Mouse (Mus musculus): ENCODE measurements at regions not wholly inside any gene's neighbourhood (a gene's known extent, or its start where the extent isn't known, plus 50 kb on each side); places are given as distances from the start of the nearest gene placed in this dataset.

GRCm38 (mm10) chr10:125607787-125608617 is 218.7 kb upstream of the Slc16a7 start:
- Histone ChIP-seq H3K27ac (replicated peaks) (no peak overlapping the region), H3K9ac (no peak overlapping the region), H3K4me1 (replicated peaks) (no peaks in the 10 kb centered on the region), H3K4me2 (no peak overlapping the region), H3K36me3 (replicated peaks) (no peaks in the 10 kb centered on the region), H3K9me3 (replicated peaks) (no peaks in the 10 kb centered on the region), H3K4me3 (replicated peaks) (no peak overlapping the region), H3K27me3 (no peaks in the 10 kb centered on the region)
- WGBS (ENCODE audit: insufficient replicate concordance), result 58% methylated on average over 10 of the region's 10 CpGs
- ATAC-seq (ENCODE audit: insufficient read depth), result no peak

GRCm38 (mm10) chr10:125610353-125610752 is 221.1 kb upstream of the Slc16a7 start:
- ATAC-seq (ENCODE audit: insufficient read depth), result no peak
- Histone ChIP-seq H3K9me3 (replicated peaks) (no peaks in the 10 kb centered on the region), H3K4me3 (replicated peaks) (no peak overlapping the region), H3K4me1 (replicated peaks) (no peaks in the 10 kb centered on the region), H3K9ac (no peak overlapping the region), H3K27me3 (no peaks in the 10 kb centered on the region), H3K4me2 (no peak overlapping the region), H3K27ac (replicated peaks) (no peak overlapping the region), H3K36me3 (replicated peaks) (no peaks in the 10 kb centered on the region)
- WGBS (ENCODE audit: insufficient replicate concordance), result 58% methylated on average over 5 of the region's 5 CpGs

DNA sequence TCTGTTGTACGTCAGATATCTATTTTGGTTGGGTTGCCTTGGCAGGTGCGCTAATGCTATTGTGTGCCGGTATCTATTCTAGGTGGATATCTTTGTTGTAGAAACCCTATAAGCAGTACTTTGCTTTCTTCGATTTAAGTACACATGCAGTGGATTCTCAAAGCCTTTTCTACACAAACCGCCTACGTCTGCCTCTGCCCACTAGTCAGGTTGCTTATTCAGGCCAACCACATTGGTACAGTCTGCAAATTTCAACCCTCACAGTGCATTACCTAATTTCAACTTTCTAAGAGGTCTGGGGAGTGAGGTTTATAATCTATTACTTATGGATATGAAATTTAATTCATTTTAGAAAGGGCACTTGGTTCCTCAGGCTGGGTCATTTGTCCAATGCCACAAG is 223.5 kb upstream of the Slc16a7 start:
- H3K9me3 ChIP-seq (replicated peaks), result no peaks in the 10 kb centered on the region
- ATAC-seq (ENCODE audit: insufficient read depth), result no peak
- 72% methylated on average over 6 of the region's 6 CpGs for WGBS (ENCODE audit: insufficient replicate concordance)
- no peak overlapping the region for H3K4me2 ChIP-seq
- H3K9ac ChIP-seq, result no peak overlapping the region
- H3K36me3 ChIP-seq (replicated peaks), result no peaks in the 10 kb centered on the region
- no peak overlapping the region for H3K4me3 ChIP-seq (replicated peaks)
- no peaks in the 10 kb centered on the region for H3K4me1 ChIP-seq (replicated peaks)
- no peaks in the 10 kb centered on the region for H3K27me3 ChIP-seq
- no peak overlapping the region for H3K27ac ChIP-seq (replicated peaks)

DNA sequence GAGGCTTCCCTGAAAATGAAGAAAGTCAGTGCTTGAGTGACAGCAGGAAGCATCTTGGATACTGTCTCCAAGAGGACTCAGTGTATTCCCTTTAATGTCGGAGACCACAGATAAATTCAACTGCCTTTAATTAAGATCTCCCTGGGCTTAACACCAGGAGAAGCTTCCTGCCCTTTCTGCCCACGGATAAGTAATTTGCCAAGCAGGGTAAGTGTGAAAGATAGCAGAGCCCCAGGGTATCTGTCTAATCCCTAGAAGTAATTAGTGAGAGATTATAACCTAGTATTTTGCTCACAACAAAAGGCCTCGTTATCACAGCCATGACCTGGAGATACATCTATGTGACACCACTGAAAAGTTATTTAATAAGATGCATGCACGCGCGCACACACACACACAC is 232.1 kb upstream of the Slc16a7 start:
- Histone ChIP-seq H3K4me3 (replicated peaks) (no peak overlapping the region), H3K4me1 (replicated peaks) (no peaks in the 10 kb centered on the region), H3K27ac (replicated peaks) (no peak overlapping the region), H3K4me2 (no peak overlapping the region), H3K27me3 (no peaks in the 10 kb centered on the region), H3K36me3 (replicated peaks) (no peaks in the 10 kb centered on the region), H3K9ac (no peak overlapping the region), H3K9me3 (replicated peaks) (no peaks in the 10 kb centered on the region)
- no peak for ATAC-seq (ENCODE audit: insufficient read depth)
- 58% methylated on average over 6 of the region's 6 CpGs for WGBS (ENCODE audit: insufficient replicate concordance)

DNA sequence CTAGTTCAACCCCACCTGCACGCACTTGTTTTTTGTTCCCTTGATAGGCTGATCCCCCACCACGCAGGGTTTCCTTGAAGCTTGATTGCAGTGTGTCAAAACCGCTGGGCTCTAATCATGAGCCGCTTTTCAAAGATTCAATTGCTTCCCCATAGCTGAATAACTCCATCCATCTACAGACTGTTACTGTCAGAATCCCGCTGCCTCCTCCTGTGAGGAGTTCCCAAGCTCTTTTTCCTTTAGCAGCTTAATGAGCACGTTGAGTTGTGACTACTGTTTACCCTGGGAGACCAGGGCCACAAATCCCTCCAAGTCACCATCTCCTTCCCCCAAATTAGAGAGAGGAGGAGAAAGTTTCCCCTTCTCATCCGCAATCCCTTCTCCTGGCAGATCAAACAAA is 234.6 kb upstream of the Slc16a7 start:
- Histone ChIP-seq H3K36me3 (replicated peaks) (no peaks in the 10 kb centered on the region), H3K27me3 (no peaks in the 10 kb centered on the region), H3K9me3 (replicated peaks) (no peaks in the 10 kb centered on the region), H3K4me1 (replicated peaks) (no peaks in the 10 kb centered on the region), H3K4me3 (replicated peaks) (no peak overlapping the region), H3K9ac (no peak overlapping the region), H3K27ac (replicated peaks) (no peak overlapping the region), H3K4me2 (no peak overlapping the region)
- 38% methylated on average over 7 of the region's 7 CpGs for WGBS (ENCODE audit: insufficient replicate concordance)
- no peak for ATAC-seq (ENCODE audit: insufficient read depth)

DNA sequence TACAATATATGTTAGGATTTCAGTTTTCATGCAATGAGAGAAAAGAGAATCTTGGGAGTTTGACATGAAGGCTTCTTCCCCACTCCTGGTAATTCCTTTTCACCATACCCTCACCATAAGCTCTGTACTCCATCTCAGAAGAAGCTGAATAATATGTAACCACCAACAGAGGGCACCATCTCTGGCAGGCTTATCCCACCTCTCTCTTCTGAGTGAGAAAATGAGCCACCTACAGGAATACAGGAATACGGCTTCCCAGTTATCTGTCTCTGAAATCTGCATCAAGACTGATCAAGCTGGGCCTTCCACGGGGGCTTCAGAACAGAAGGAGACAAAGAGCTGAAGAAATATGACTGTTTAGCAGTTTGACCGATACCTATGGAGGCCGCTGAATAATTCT is 278.6 kb upstream of the Slc16a7 start:
- Histone ChIP-seq H3K4me1 (replicated peaks) (no peaks in the 10 kb centered on the region), H3K27ac (replicated peaks) (no peak overlapping the region), H3K36me3 (replicated peaks) (no peaks in the 10 kb centered on the region), H3K27me3 (no peaks in the 10 kb centered on the region), H3K9me3 (replicated peaks) (no peaks in the 10 kb centered on the region), H3K4me3 (replicated peaks) (no peak overlapping the region), H3K4me2 (no peak overlapping the region), H3K9ac (no peak overlapping the region)
- ATAC-seq (ENCODE audit: insufficient read depth), result no peak
- WGBS (ENCODE audit: insufficient replicate concordance), result 59% methylated on average over 4 of the region's 4 CpGs

GRCm38 (mm10) chr10:125673637-125674036 is 284.4 kb upstream of the Slc16a7 start:
- Histone ChIP-seq H3K4me3 (replicated peaks) (no peak overlapping the region), H3K4me1 (replicated peaks) (no peaks in the 10 kb centered on the region), H3K9me3 (replicated peaks) (no peaks in the 10 kb centered on the region), H3K27ac (replicated peaks) (no peak overlapping the region), H3K27me3 (no peaks in the 10 kb centered on the region), H3K4me2 (no peak overlapping the region), H3K36me3 (replicated peaks) (no peaks in the 10 kb centered on the region), H3K9ac (no peak overlapping the region)
- ATAC-seq (ENCODE audit: insufficient read depth), result no peak
- WGBS (ENCODE audit: insufficient replicate concordance), result 66% methylated on average over 11 of the region's 11 CpGs

- Histone ChIP-seq H3K27ac (replicated peaks) (no peak overlapping the region), H3K4me3 (replicated peaks) (no peak overlapping the region), H3K27me3 (no peaks in the 10 kb centered on the region), H3K36me3 (replicated peaks) (no peaks in the 10 kb centered on the region), H3K4me2 (no peak overlapping the region), H3K9ac (no peak overlapping the region), H3K4me1 (replicated peaks) (no peaks in the 10 kb centered on the region), H3K9me3 (replicated peaks) (no peaks in the 10 kb centered on the region)
- no peak for ATAC-seq (ENCODE audit: insufficient read depth)
- WGBS (ENCODE audit: insufficient replicate concordance), result 57% methylated on average over 7 of the region's 7 CpGs
These were observed 286.3 kb upstream of the Lrig3 start for GRCm38 (mm10) chr10:125679644-125680043.

DNA sequence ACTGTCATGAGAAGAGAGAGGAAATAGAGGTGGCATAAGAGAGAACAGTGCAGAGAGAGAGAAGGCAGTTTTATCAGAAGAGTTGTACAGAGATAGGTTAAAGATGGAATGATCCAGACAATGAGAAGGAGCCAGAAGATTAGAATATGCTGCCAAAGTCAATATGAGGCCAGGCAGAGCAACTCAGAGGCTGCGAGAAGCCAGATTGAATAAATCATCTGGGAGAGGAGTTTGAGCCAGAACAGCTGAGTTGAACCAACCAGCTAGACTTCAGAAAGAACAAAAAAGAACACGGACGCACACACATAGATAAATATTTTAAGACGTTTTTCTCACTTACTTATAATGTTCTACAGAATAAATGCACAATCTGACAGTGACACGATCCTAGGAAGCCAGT is 280.8 kb upstream of the Lrig3 start:
- Histone ChIP-seq H3K27me3 (no peaks in the 10 kb centered on the region), H3K4me3 (replicated peaks) (no peak overlapping the region), H3K27ac (replicated peaks) (no peak overlapping the region), H3K9ac (no peak overlapping the region), H3K4me2 (no peak overlapping the region), H3K36me3 (replicated peaks) (no peaks in the 10 kb centered on the region), H3K4me1 (replicated peaks) (no peaks in the 10 kb centered on the region), H3K9me3 (replicated peaks) (no peaks in the 10 kb centered on the region)
- 60% methylated on average over 5 of the region's 5 CpGs for WGBS (ENCODE audit: insufficient replicate concordance)
- ATAC-seq (ENCODE audit: insufficient read depth), result no peak

DNA sequence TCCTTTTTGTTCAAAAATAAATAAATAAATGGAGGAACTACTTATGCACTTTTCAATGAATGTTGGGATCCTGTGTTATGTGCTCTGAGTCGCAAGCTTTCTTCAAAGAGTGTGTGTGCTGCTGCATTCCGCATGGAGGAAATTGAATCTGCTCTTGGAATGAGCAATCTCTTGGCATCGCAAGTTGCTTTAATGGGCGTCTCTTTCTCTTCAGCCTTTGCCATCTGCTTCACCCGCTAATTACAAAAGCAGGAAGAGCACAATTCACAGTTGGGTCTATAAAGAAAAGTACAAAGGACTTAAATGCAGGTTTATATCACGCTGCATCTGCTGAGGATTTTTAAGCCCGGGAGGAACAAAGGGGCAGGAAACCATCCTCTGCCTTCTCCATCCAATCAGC is 272.5 kb upstream of the Lrig3 start:
- H3K27ac ChIP-seq (replicated peaks), result no peak overlapping the region
- WGBS (ENCODE audit: insufficient replicate concordance), result 58% methylated on average over 7 of the region's 7 CpGs
- no peaks in the 10 kb centered on the region for H3K27me3 ChIP-seq
- no peak for ATAC-seq (ENCODE audit: insufficient read depth)
- no peak overlapping the region for H3K4me3 ChIP-seq (replicated peaks)
- no peaks in the 10 kb centered on the region for H3K4me1 ChIP-seq (replicated peaks)
- H3K4me2 ChIP-seq, result no peak overlapping the region
- no peaks in the 10 kb centered on the region for H3K36me3 ChIP-seq (replicated peaks)
- H3K9ac ChIP-seq, result no peak overlapping the region
- H3K9me3 ChIP-seq (replicated peaks), result no peaks in the 10 kb centered on the region

- Histone ChIP-seq H3K27me3 (no peaks in the 10 kb centered on the region), H3K27ac (replicated peaks) (no peak overlapping the region), H3K9ac (no peak overlapping the region), H3K4me2 (no peak overlapping the region), H3K4me1 (replicated peaks) (no peaks in the 10 kb centered on the region), H3K36me3 (replicated peaks) (no peaks in the 10 kb centered on the region), H3K4me3 (replicated peaks) (no peak overlapping the region), H3K9me3 (replicated peaks) (no peaks in the 10 kb centered on the region)
- ATAC-seq (ENCODE audit: insufficient read depth), result no peak
- 81% methylated on average over 5 of the region's 5 CpGs for WGBS (ENCODE audit: insufficient replicate concordance)
These were observed 269.8 kb upstream of the Lrig3 start for GRCm38 (mm10) chr10:125696159-125696558.

DNA sequence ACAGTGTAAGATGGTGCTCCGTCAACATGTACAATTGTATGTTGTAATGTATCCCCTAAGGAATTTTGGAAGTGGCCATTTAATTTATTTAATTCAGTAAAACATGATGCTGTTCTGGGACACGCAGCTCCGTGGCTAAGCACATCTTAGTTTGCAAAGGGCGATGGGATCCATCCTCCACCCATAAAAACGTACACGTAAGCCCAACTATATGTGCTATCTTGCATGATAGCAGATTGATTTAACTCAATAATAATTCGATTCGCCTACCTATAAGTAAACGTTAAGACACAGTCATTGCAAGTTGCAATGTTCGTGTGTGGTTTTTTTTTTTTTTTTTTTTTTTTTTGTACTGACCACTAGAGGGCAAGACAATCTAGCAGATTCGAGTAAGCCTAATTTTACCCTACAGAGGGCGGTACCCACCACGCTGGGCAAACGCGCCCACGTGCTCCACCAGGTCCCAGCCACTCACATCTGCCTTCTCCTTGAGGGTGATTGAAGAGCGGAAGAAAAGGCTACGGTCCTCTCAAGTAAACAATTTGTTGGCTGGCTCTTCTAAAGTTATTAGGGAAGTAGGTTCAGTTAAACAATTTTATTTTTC is 240.8 kb upstream of the Lrig3 start:
- Histone ChIP-seq H3K4me2 (no peak overlapping the region), H3K9me3 (replicated peaks) (no peaks in the 10 kb centered on the region), H3K4me3 (replicated peaks) (no peak overlapping the region), H3K27ac (replicated peaks) (no peak overlapping the region), H3K9ac (no peak overlapping the region), H3K27me3 (no peaks in the 10 kb centered on the region), H3K36me3 (replicated peaks) (no peaks in the 10 kb centered on the region), H3K4me1 (replicated peaks) (no peaks in the 10 kb centered on the region)
- WGBS (ENCODE audit: insufficient replicate concordance), result 26% methylated on average over 18 of the region's 18 CpGs
- ATAC-seq (ENCODE audit: insufficient read depth), result no peak

All from liver, embryonic 15.5 days (tissue).